Mouse (Mus musculus): ENCODE data around the gene Olfr1375.
"Not testable (repeated sequence)": the region's sequence is repeated elsewhere in the genome, so short reads cannot be mapped to it uniquely, and the experiment has no call there.

Gene Olfr1375

GRCm38 (mm10) chr11:51047809-51048208 lies at the start of gene Olfr1375:
Gene Olfr1375 (plus strand): TSS chr11:51048109.
- DNase-seq = not testable (repeated sequence)

- DNase-seq = no peak
Measured at GRCm38 (mm10) chr11:51003296-51003695, 44.6 kb upstream of the Olfr1375 start, which contains the start of gene Olfr51. Gene Olfr51 (plus strand): TSS chr11:51003596.

DNA sequence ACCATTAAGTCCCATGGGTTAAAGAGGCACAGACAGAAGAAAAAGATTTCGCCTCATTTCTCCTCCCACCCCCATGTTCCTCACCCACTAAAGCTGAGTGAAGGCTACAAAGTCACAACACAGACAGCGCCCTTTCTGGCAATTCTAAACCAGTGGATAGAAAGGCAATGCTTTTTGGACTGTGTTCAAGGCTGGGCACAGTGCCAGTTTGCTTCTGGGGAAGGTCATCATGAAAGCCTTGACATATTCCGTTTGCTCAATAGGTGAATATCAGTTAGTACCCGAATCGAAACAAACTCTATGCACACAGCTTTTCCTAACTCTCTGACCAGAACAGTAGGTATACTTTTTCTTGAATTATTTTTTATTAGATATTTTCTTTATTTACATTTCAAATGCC lies 36.1 kb upstream of the Olfr1375 start:
- DNase-seq = no peak

- DNase-seq = no peak
Measured at GRCm38 (mm10) chr11:51013936-51014335, 34.0 kb upstream of the Olfr1375 start, which contains the start of gene Olfr54. Gene Olfr54 (plus strand): TSS chr11:51014236.

DNA sequence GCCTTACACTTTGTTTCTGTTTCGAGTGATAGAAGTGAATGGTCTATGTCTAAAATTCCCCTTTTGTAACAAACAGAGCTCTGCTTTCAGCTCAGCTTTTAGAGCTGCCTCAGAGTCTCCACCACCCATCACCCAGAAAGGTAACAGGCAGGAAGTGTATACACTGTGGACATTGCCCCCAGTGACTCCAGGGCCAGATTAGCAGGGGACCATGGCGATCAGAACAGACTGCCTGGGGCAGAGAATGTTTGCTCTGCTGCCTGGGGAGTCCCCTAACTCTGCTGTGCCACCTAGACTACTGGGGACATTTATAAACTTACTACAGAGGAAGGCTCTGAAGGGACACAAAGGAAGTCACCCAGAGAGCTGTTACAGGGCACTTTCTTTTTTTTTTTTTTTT lies 31.6 kb upstream of the Olfr1375 start:
- DNase-seq = no peak

DNA sequence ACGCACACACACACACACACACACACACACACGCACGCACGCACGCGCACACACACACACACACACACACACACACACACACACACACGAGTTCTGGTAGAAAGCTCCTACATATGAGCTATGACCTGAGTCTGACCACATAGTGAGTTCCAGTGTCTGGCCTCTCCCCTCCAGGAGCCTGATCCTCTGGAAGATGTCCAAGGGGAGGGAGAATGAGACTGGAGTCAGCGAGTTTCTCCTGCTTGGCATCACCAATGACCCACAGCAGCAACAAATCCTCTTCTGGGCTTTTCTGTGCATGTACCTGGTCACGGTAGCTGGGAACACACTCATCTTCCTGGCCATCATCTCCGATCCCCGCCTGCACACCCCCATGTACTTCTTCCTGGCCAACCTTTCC lies 21.1 kb upstream of the Olfr1375 start:
- not testable (repeated sequence) for DNase-seq

DNA sequence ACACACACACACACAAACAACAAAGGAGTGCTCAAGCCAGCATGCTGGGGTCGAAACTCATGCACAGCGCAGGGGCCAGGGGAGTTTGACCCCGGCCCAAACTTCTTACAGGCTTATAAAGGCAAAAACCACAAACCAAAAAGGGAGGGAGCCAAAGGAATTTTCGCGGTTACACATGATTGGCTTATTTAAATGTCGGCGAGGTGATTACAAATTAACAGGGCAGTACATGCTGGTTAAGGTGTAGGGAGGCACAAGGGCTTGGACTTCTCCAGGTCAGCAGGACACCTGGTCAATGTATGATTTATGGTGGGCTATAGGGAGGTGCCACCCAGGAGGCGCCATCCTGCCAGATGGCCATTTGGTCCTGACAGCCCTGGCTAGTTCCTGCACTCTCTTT lies 18.5 kb upstream of the Olfr1375 start:
- DNase-seq = not testable (repeated sequence)

GRCm38 (mm10) chr11:51030225-51030624 lies 17.7 kb upstream of the Olfr1375 start:
- DNase-seq = no peak

- no peak for DNase-seq
Measured at GRCm38 (mm10) chr11:51032851-51033250, 15.1 kb upstream of the Olfr1375 start.

GRCm38 (mm10) chr11:51034141-51034540 lies 13.8 kb upstream of the Olfr1375 start:
- not testable (repeated sequence) for DNase-seq

- DNase-seq = no peak
Measured at GRCm38 (mm10) chr11:51035951-51036350, 12.0 kb upstream of the Olfr1375 start.

GRCm38 (mm10) chr11:51044776-51045175 lies 3.1 kb upstream of the Olfr1375 start:
- not testable (repeated sequence) for DNase-seq

- no peak for DNase-seq
Measured at GRCm38 (mm10) chr11:51051678-51052077, 3.8 kb downstream of the Olfr1375 start.

DNA sequence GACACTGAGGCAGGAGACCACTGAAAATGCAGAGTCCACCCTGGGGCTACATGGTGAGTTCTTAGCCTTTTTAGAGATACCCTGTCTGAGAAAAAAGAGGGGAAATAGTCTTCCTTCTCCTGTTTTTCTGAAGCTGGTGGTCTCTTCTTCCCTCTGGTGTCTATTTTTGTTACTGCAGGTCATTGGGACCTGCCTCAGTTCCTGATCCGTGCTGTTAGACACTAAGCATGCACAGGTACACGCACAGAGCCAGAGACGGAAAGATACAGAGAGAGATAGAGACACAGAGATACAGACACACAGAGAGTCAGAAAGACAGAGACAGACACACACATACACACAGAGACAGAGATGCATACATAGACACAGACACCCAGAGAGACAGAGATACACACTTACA lies 5.3 kb downstream of the Olfr1375 start:
- DNase-seq = no peak

DNA sequence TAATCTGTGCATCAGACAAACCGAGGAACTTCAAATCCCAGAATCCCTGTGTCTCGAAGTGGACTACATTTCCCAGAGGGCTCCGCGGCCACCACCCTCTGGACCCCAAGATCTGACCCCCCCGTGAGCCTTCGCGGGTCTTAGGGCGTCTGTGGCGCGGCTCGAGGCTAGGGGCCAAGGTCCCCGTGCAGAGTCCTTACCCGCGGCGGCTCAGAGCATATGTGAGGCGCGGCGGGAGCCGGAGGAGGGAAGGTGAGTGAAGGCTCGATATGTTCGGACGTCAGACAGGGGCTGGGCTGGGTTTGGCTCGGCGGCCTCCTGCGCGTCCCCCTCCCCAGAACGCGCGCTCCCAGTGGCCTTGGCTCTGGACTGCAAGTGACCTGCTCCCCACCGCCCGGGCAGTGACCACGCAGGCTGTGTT lies 11.3 kb downstream of the Olfr1375 start, which contains the start of gene Zfp354a:
Gene Zfp354a, plus strand, starts transcription at position 107 of the 421 bp plus-strand sequence.
- DNase-seq = peak; percentile 82

GRCm38 (mm10) chr11:51059640-51060039 lies 11.7 kb downstream of the Olfr1375 start:
- no peak for DNase-seq

DNA sequence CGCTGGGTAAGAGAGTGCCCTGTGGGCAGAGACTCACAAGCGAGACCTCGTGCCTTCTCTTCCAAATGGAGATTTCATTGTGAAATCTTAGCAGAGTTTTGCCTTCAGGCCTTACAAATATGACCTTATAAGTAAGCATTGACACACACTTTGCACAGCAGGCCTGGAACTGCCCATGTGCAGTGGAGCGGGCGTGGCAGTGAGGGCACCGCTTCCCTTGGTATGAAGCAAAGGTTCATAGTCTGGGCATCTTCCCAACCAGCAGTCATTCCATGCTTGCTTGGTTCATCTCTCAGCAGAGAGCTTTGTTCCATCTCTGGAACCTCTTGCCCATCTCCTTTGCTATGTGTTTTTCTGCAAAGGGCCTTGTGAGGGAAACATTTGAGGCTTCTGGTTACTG lies 13.1 kb downstream of the Olfr1375 start:
- DNase-seq = no peak

DNA sequence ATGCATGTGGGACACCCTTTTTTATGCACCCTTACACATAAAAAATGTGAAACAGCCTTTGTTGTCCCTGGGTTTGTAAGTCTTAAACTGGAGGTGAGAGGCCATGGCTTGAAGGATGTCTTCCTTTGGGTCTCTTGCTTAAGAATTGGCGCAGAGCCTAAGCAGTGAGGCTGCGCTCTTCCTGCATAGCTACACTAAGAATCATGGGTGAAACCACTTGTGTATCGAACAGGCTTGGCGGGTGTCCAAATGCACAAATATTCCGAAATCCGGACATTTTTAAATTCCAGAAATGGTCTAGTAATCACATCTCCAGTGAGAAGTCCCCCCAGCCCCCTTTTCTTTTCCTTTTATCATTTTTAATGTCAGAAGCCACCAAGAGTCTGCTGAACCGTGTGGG lies 15.4 kb downstream of the Olfr1375 start:
- no peak for DNase-seq

GRCm38 (mm10) chr11:51063841-51064240 lies 15.9 kb downstream of the Olfr1375 start:
- peak; percentile 54 for DNase-seq

DNA sequence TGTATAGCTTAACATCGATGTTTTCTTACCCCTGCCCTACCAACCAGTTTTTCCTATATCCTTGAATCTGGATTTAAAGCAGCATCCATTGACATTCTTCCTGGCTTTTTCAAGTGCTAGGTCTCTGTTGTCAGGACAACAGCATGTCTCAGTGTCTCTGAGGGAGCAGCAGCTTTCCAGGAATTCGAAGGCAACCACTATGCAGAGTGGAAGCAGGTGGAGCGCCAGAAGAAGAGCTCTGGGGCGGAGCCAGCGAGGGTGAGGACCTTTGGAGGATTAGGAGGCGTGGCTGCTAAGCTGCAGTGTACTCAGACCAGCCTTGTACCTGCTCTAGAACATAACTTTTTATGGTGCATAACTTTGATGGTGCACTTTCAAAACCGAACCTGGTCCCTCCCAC lies 36.6 kb downstream of the Olfr1375 start:
- no peak for DNase-seq

DNA sequence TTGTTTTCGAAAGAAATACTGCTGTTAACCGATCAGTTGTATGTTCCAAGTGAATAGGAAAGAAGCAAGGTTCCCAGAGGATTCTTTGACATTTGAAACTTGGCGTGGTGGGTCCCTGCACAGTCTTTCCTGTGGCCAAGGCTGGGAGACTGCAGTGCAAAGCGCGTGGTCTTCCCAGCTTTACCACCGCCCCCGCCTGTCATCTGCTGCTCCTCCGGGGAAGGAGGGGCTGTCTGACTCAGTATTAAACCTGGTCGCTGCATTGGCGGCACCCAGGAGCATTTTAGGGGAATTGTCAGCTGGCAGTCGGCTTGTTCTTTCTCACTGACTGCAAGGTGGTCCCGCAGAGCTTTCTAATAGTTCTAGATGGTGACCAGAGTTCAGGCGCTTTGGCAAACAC lies 37.4 kb downstream of the Olfr1375 start:
- peak; percentile 51 for DNase-seq

All from right cerebral cortex, adult 18-20 months (tissue).